Comparison of ENCODE assay signal across 14 mouse cellular contexts in genomic region chr2:166266507-166266906, GRCm38 (mm10).
A peak's percentile ranks its signal among the peaks of the same experiment; 100 is the strongest.
DNase-seq lines count a peak whose midpoint lies in the region; ATAC-seq lines count a peak whose summit lies in the region.
"Had no signal": no experiment of that assay in that cellular context is flagged by ENCODE, and none has a peak within 500 bp of the region (broad histone marks: within the 10 kb centered on the region; RNA-seq: fewer than 3 reads in every experiment).

No protein-coding gene starts in this region.

- no peak overlapping the region for H3K4me2 ChIP-seq in hindbrain, embryonic 16.5 days (ENCODE audit: low read length)
- H3K4me2 ChIP-seq: forebrain, embryonic 13.5 days; heart, embryonic 13.5 days; liver, embryonic 13.5 days; lung, embryonic 15.5 days; neural tube, embryonic 12.5 days had no signal

- 86% methylated on average over 9 of the region's 9 CpGs for WGBS in hindbrain, embryonic 10.5 days
- WGBS in hindbrain, embryonic 16.5 days = 74% methylated on average over 9 of the region's 9 CpGs

- no peak for DNase-seq in hindbrain, embryonic 10.5 days (ENCODE audit: low spot score)
- peak; percentile 35 to 71 for DNase-seq in urinary bladder, postnatal 4 days (ENCODE audit: low spot score in 2 of 2)
- DNase-seq in urinary bladder, adult 18-20 months (ENCODE audit: low spot score in 2 of 2) = no peak
- peak; percentile 67 for DNase-seq in gastrocnemius, postnatal 14 days
- DNase-seq in right cerebral cortex, postnatal 14 days = no peak
- DNase-seq in embryo, embryonic 10.5 days (ENCODE audit: low spot score) = no peak
- DNase-seq: embryo, embryonic 11 days; liver, embryonic 13.5 days; right cerebral cortex, postnatal 25 days had no signal

- H3K9ac ChIP-seq in hindbrain, embryonic 16.5 days (ENCODE audit: low read depth, low read length) = no peak overlapping the region
- H3K9ac ChIP-seq: forebrain, embryonic 13.5 days; heart, embryonic 13.5 days; liver, embryonic 13.5 days; lung, embryonic 15.5 days; neural tube, embryonic 12.5 days had no signal

- no peak overlapping the region for H3K4me3 ChIP-seq in hindbrain, embryonic 10.5 days
- no peak overlapping the region for H3K4me3 ChIP-seq in hindbrain, embryonic 16.5 days (ENCODE audit: low read length)
- H3K4me3 ChIP-seq: forebrain, embryonic 13.5 days; heart, embryonic 13.5 days; liver, embryonic 13.5 days; lung, embryonic 15.5 days; neural tube, embryonic 12.5 days had no signal

- H3K36me3 ChIP-seq in hindbrain, embryonic 10.5 days = no peaks in the 10 kb centered on the region
- no peaks in the 10 kb centered on the region for H3K36me3 ChIP-seq in hindbrain, embryonic 16.5 days (ENCODE audit: control insufficient read depth, insufficient read depth, low read length)
- H3K36me3 ChIP-seq: heart, embryonic 13.5 days; liver, embryonic 13.5 days; lung, embryonic 15.5 days; neural tube, embryonic 12.5 days had no signal

- peak overlapping the region; percentile 29; the same call in 1 of the 2 replicates for H3K27ac ChIP-seq in hindbrain, embryonic 10.5 days
- no peak overlapping the region for H3K27ac ChIP-seq in hindbrain, embryonic 16.5 days (ENCODE audit: low read depth, low read length)
- H3K27ac ChIP-seq: forebrain, embryonic 13.5 days; heart, embryonic 13.5 days; liver, embryonic 13.5 days; lung, embryonic 15.5 days; neural tube, embryonic 12.5 days had no signal

- intact Hi-C loops in gastrocnemius, postnatal 14 days (cut with DNase I; ENCODE audit: low total_unique reads) = no loop called here

- H3K9me3 ChIP-seq in hindbrain, embryonic 10.5 days = no peaks in the 10 kb centered on the region
- H3K9me3 ChIP-seq in hindbrain, embryonic 16.5 days (ENCODE audit: control insufficient read depth, low read length) = no peaks in the 10 kb centered on the region
- H3K9me3 ChIP-seq: forebrain, embryonic 13.5 days; heart, embryonic 13.5 days; liver, embryonic 13.5 days; lung, embryonic 15.5 days; neural tube, embryonic 12.5 days had no signal

- peaks cover 63% of the 10 kb centered on the region for H3K27me3 ChIP-seq in hindbrain, embryonic 10.5 days (ENCODE audit: insufficient read depth, poor library complexity, severe bottlenecking)
- H3K27me3 ChIP-seq in hindbrain, embryonic 16.5 days (replicated peaks; ENCODE audit: control insufficient read depth, insufficient read depth, low read length) = no peaks in the 10 kb centered on the region
- H3K27me3 ChIP-seq: forebrain, embryonic 13.5 days; liver, embryonic 13.5 days; neural tube, embryonic 12.5 days had no signal

- H3K4me1 ChIP-seq in hindbrain, embryonic 10.5 days (replicated peaks) = peaks cover 57% of the 10 kb centered on the region
- peaks cover 8% of the 10 kb centered on the region for H3K4me1 ChIP-seq in hindbrain, embryonic 16.5 days (ENCODE audit: control insufficient read depth, insufficient read depth, low read depth, low read length)

- no peak for ATAC-seq in hindbrain, embryonic 16.5 days
- ATAC-seq: forebrain, embryonic 13.5 days had no signal

Comparison
In these comparisons a context has a peak if more than half of its experiments do, and no peak if none do; other contexts are left out.
1. DNase-seq: peak in urinary bladder, postnatal 4 days (2 of 2) and gastrocnemius, postnatal 14 days (single experiment); none in hindbrain, embryonic 10.5 days (single experiment), urinary bladder, adult 18-20 months (0 of 2), right cerebral cortex, postnatal 14 days (single experiment) and embryo, embryonic 10.5 days (single experiment).